Mouse (Mus musculus) liver, embryonic 13.5 days (tissue): ENCODE measurements around the gene Pcid2. TPM values are rescaled to one million over a fixed set of nuclear protein-coding genes. Genes with fewer than 3 reads are reported as not detected.
"Not testable (repeated sequence)": the region's sequence is repeated elsewhere in the genome, so short reads cannot be mapped to it uniquely, and the experiment has no call there.

Source experiments
- ATAC-seq: fragments of 200-750 bp; cut with Nextera tagmentation; 2 replicates; pipeline ENCODE4 v1.8.0; 2017; ENCODE audit warnings: low read depth, mild to moderate bottlenecking, moderate number of reproducible peaks, moderate library complexity
- DNase-seq: peaks from one replicate; pipeline ENCODE4 v3.0.0; 2022
- H3K27ac ChIP-seq: fragments of 300-500 bp; sonication (generic); 2 replicates; pipeline ENCODE4 v1.5.1; 2015; ENCODE audit warnings: moderate library complexity, mild to moderate bottlenecking, inconsistent platforms
- H3K27me3 ChIP-seq: fragments of 300-500 bp; sonication (generic); 2 replicates; pipeline ENCODE4 v1.6.1; 2015; ENCODE audit warnings: mild to moderate bottlenecking, inconsistent platforms
- H3K36me3 ChIP-seq: fragments of 300-500 bp; sonication (generic); 2 replicates; pipeline ENCODE4 v1.6.1; 2015; ENCODE audit warnings: mild to moderate bottlenecking, inconsistent platforms
- H3K4me1 ChIP-seq: fragments of 300-500 bp; sonication (generic); replicated peaks from 2 replicates; pipeline ENCODE4 v1.6.1; 2015; ENCODE audit warnings: inconsistent platforms
- H3K4me2 ChIP-seq: fragments of 300-500 bp; sonication (generic); 2 replicates; pipeline ENCODE4 v1.6.1; 2015; ENCODE audit warnings: inconsistent platforms, mild to moderate bottlenecking, moderate library complexity
- H3K4me3 ChIP-seq: fragments of 300-500 bp; sonication (generic); replicated peaks from 2 replicates; pipeline ENCODE4 v1.5.1; 2015; ENCODE audit warnings: mild to moderate bottlenecking, inconsistent platforms
- H3K9ac ChIP-seq: fragments of 300-500 bp; sonication (generic); 2 replicates; pipeline ENCODE4 v1.6.1; 2015; ENCODE audit warnings: mild to moderate bottlenecking, inconsistent platforms
- H3K9me3 ChIP-seq: fragments of 300-500 bp; sonication (generic); replicated peaks from 2 replicates; pipeline ENCODE4 v1.6.1; 2016; ENCODE audit warnings: inconsistent platforms
- WGBS: fragments of 180-500 bp; shearing (Covaris S2); methylation state at CpG from one replicate; pipeline ENCODE4 v1.1.7; 2015; ENCODE audit not compliant: insufficient replicate concordance; 5-methylcytosine and 5-hydroxymethylcytosine counted together
- polyA plus RNA-seq: library from polyadenylated mRNA; unstranded; fragments of >200 nt; fragmentation: Nextera tagmentation; extraction: Ambion mirVana; gene quantifications from 2 replicates; pipeline ENCODE4 v1.2.1, GENCODE M21; 2015

Pcid2 gene
- 19.8 and 22.1 TPM in 2 replicates for polyA plus RNA-seq

DNA sequence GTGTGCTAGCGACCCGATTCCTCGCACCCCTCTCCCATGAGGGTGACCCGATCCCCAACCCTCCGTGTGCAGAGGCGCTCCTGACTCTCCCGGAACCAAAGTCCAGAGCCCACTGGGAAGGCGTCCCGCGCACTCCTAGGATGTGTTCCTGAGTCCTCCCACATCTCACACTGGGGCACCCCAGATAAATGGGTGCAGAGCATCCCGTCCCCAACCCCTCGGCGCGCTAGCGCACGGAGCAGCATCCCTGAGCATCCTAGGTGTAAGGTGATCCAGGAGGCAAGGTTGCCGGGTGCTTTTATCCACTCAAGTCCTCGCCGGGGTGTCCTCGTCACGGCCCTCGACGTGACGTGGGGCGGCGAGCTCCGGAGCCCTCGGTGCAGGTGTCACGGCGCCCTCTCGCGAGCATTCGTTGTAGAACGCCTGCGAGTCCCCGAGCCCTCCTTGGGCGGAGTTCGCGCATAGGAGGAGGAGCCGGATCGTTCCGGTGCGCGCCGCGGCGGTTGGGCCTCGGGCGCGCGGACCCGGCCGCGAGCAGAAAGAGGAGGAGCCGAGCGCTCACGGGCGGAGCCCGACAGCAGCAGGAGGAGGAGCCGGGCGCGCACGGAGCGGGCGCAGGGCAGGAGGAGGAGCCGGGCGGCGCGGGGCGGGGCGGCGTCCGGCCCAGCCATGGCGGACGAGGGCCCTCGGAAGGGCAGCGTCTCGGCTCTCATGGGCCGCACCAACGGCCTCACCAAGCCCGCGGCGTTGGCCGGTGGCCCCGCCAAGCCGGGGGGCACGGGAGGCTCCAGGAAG, at the start of gene Pcid2, which contains the start of gene Cul4a:
Gene Pcid2 (minus strand): TSS at position 373 of the 795 bp plus-strand sequence.
Gene Cul4a (plus strand): TSS at position 535 of the 795 bp plus-strand sequence.
- peak within 1 kb of the TSS; percentile 96 for H3K27ac ChIP-seq
- ATAC-seq (peak; percentile 85), DNase-seq (peak; percentile 98)
- under 1% methylated on average over 83 of the region's 87 CpGs for WGBS
- peak within 1 kb of the TSS; percentile 99 for H3K9ac ChIP-seq
- peak within 1 kb of the TSS; percentile 91 for H3K4me2 ChIP-seq
- peaks cover 9% of the 10 kb centered on the region; the same call in 1 of the 2 replicates for H3K36me3 ChIP-seq
- H3K4me3 ChIP-seq: peak within 1 kb of the TSS; percentile 84
- peaks cover 60% of the 10 kb centered on the region for H3K4me1 ChIP-seq
- H3K9me3 ChIP-seq: no peaks in the 10 kb centered on the region
- H3K27me3 ChIP-seq: no peaks in the 10 kb centered on the region

DNA sequence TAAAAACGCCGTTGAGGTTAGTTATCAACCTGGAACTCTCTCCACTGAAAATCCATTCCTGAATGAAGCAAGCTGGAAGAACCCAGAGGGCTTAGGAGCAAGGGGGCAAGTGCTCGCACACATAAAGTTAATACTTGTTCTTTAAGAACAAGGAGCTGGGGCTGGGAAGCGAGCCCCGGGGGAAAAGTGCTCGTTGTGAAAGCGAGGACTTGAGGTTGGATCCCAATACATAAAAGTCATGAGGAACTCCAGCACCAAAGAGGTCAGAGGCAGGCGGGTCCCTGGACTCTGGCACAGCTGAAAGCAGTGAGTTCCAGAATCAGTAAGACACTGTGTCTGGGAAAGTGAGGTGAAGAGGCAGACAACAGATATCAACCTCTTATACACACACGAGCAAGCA, 48.8 kb upstream of the Pcid2 start:
- 79% methylated on average over 9 of the region's 9 CpGs for WGBS
- no peak overlapping the region for H3K4me3 ChIP-seq
- no peaks in the 10 kb centered on the region for H3K27me3 ChIP-seq
- no peak for ATAC-seq
- peaks cover 15% of the 10 kb centered on the region for H3K36me3 ChIP-seq
- H3K4me1 ChIP-seq: peaks cover 7% of the 10 kb centered on the region
- no peak overlapping the region for H3K4me2 ChIP-seq
- H3K27ac ChIP-seq: no peak overlapping the region
- no peaks in the 10 kb centered on the region for H3K9me3 ChIP-seq
- H3K9ac ChIP-seq: no peak overlapping the region
- DNase-seq: no peak

DNA sequence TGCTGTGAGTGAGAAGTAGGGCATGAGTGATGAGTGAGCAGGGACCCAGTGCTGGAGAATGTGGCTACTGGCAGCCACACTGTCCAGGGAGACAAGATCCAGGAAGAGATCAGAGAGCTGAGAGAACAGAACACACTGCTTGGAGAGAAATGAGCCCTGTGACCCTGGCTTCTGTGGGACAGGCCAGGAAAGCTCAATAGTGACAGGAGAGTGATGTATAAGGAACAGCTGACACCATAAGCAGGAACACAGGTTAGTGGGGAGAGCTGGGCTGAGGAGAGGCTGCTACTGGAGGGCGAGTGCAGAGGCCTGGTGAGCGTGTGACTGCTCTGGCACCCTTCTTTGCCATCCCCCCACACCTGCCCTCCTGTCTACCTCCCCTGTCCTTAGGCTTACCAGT, 45.7 kb upstream of the Pcid2 start:
- H3K9ac ChIP-seq: no peak overlapping the region
- H3K9me3 ChIP-seq: no peaks in the 10 kb centered on the region
- no peaks in the 10 kb centered on the region for H3K27me3 ChIP-seq
- 79% methylated on average over 2 of the region's 2 CpGs for WGBS
- 0 out of 2 replicates have a peak, but pooled peaks have one; percentile 25 for ATAC-seq
- H3K4me2 ChIP-seq: no peak overlapping the region
- DNase-seq: no peak
- no peak overlapping the region for H3K27ac ChIP-seq
- H3K4me1 ChIP-seq: no peaks in the 10 kb centered on the region
- no peak overlapping the region for H3K4me3 ChIP-seq
- H3K36me3 ChIP-seq: peaks cover 43% of the 10 kb centered on the region

DNA sequence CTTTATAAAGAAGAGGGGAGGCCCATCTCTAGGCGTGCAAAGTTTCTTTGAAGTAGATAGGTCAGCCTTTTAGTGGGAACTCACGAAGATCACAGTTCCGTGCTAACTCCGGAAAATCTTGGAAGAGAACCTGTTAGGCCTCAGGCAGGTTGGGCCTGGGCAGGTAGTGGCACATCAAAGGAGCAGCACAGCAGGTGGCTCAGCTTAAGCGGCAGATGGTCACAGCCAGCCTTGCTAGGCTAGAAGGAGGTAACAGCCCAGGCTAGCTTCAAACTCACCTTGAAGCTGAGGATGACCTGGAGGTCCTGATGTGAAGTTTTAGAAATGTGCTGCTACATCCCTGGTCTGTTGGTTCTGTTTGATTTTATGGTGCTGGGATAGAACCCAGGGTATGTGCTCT, 44.6 kb upstream of the Pcid2 start:
- H3K27me3 ChIP-seq: no peaks in the 10 kb centered on the region
- H3K4me2 ChIP-seq: no peak overlapping the region
- H3K4me3 ChIP-seq: no peak overlapping the region
- no peak overlapping the region for H3K27ac ChIP-seq
- peaks cover 54% of the 10 kb centered on the region for H3K36me3 ChIP-seq
- no peak overlapping the region for H3K9ac ChIP-seq
- H3K4me1 ChIP-seq: no peaks in the 10 kb centered on the region
- no peak for DNase-seq
- WGBS: 81% methylated on average over 5 of the region's 5 CpGs
- no peaks in the 10 kb centered on the region for H3K9me3 ChIP-seq
- no peak for ATAC-seq

DNA sequence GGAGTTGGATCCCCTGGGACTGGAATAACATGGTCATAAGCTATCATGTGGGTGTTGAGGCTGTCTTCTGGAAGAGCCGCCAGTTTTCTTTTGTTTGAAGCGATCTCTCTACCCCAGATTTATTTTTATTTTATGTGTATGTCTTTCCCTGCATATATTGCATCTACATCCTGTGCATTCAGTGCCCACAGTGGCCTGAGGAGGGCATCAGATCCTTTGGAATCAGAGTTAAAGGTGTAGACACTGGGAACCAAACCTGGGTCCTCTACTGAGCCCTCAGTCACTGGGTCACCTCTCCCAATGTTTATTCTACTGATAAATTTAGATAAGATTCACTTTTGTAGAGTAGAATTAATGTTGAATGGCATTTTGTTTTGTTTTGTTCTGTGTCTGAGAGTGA, 44.0 kb upstream of the Pcid2 start:
- peaks cover 60% of the 10 kb centered on the region for H3K36me3 ChIP-seq
- H3K9ac ChIP-seq: no peak overlapping the region
- no peaks in the 10 kb centered on the region for H3K9me3 ChIP-seq
- no peaks in the 10 kb centered on the region for H3K4me1 ChIP-seq
- H3K27me3 ChIP-seq: no peaks in the 10 kb centered on the region
- ATAC-seq (no peak), DNase-seq (no peak)
- WGBS: 86% methylated on average over 2 of the region's 2 CpGs
- H3K27ac ChIP-seq: no peak overlapping the region
- H3K4me3 ChIP-seq: no peak overlapping the region
- no peak overlapping the region for H3K4me2 ChIP-seq

DNA sequence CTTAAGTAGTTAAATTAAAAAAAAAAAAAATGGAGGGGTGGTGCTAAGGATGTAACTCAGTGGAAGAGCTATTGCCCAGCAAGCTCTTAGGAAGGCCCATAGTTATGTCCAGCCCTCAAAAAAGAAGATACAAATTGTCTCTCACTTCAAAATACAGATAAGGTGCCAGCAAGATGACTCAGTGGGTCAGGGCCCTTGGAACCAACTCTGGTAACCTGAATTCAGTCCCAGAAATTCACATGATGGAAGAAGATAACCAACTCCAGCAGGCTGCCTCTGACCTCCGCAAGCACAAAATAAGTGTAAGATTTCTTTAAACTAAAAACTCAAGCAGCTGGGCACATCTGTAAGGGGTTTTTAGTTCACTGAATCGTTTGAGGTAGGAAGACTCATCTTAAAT, 43.2 kb upstream of the Pcid2 start:
- Histone ChIP-seq H3K4me2 (no peak overlapping the region), H3K4me1 (no peaks in the 10 kb centered on the region), H3K9ac (no peak overlapping the region), H3K27ac (no peak overlapping the region), H3K4me3 (no peak overlapping the region), H3K9me3 (no peaks in the 10 kb centered on the region), H3K36me3 (peaks cover 66% of the 10 kb centered on the region), H3K27me3 (no peaks in the 10 kb centered on the region)
- WGBS: 87% methylated on average over 2 of the region's 2 CpGs
- ATAC-seq (no peak), DNase-seq (no peak)

DNA sequence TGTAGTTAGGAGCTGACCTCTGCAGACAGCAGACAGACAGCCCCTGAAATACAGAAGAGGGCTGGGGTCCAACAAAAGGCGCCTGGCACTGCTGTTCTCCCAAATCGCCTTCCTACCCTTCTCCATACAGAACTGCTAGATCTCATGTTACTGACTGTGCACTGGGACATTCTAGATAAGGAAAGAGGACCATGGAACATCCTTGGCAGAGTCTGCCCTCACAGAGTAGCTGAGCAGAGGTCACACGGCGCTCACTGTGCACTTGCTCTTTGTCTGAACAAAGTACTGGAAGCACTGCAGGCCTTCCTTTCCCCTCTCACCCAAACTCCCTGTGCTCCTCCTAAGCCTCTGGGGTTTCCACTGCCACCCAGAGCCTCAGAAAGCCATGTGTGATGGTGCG, 36.4 kb upstream of the Pcid2 start:
- no peaks in the 10 kb centered on the region for H3K9me3 ChIP-seq
- no peaks in the 10 kb centered on the region for H3K4me1 ChIP-seq
- WGBS: 88% methylated on average over 5 of the region's 5 CpGs
- H3K36me3 ChIP-seq: peaks cover 99% of the 10 kb centered on the region
- H3K9ac ChIP-seq: no peak overlapping the region
- no peak overlapping the region for H3K4me3 ChIP-seq
- ATAC-seq: no peak
- DNase-seq: no peak
- H3K27ac ChIP-seq: no peak overlapping the region
- no peaks in the 10 kb centered on the region for H3K27me3 ChIP-seq
- H3K4me2 ChIP-seq: no peak overlapping the region

DNA sequence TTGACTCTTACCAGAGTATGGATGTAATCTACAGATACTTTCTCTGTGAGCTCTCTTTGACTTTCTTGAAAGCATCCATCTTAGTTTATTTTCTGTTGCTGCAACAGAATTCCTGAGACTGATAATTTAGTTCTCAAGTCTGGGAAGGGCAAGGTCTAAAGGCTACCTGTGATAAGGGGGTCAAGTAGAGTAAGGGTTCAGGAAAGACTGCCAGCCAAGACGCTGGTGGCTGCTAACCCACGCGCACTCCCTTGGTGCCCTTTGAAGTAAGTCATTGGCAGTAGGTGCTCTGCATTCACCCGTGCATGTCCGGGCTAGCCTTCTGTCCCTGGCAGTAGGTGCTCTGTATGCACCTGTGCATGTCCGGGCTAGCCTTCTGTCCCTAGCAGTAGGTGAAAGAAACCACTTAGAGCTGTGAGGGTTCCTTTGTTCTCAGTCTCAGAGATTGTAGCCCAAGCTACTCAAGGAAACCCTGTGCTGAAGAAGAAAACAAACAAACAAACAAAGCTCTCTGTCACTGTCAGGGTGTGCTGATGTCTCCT, 34.5 kb upstream of the Pcid2 start:
- ATAC-seq: no peak
- no peaks in the 10 kb centered on the region for H3K27me3 ChIP-seq
- H3K27ac ChIP-seq: no peak overlapping the region
- DNase-seq: no peak
- H3K9ac ChIP-seq: no peak overlapping the region
- H3K4me1 ChIP-seq: no peaks in the 10 kb centered on the region
- peaks cover 99% of the 10 kb centered on the region for H3K36me3 ChIP-seq
- no peak overlapping the region for H3K4me3 ChIP-seq
- 90% methylated on average over 6 of the region's 6 CpGs for WGBS
- H3K4me2 ChIP-seq: no peak overlapping the region
- no peaks in the 10 kb centered on the region for H3K9me3 ChIP-seq

DNA sequence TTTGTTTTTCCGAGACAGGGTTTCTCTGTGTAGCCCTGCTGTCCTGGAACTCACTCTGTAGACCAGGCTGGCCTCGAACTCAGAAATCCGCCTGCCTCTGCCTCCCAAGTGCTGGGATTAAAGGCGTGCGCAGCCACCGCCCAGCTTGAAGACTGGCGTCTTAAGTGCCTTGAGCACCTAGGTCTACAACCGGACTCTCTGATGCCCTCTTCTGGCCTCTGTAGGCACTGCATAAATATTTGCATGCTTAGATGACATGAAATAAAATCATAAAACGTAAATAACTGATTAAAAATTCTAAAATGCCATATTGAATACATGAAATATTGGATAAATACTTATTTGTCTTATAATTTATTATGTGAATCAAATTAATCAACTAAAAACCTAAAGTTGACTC, 27.0 kb upstream of the Pcid2 start:
- H3K27ac ChIP-seq, H3K4me1 ChIP-seq, H3K9me3 ChIP-seq, H3K4me2 ChIP-seq, H3K4me3 ChIP-seq, H3K9ac ChIP-seq, H3K27me3 ChIP-seq: not testable (repeated sequence)
- DNase-seq (peak; percentile 45), ATAC-seq (peak; percentile 54; the same call in 1 of the 2 replicates)
- H3K36me3 ChIP-seq: peaks cover 99% of the 10 kb centered on the region
- WGBS: 52% methylated on average over 9 of the region's 9 CpGs

DNA sequence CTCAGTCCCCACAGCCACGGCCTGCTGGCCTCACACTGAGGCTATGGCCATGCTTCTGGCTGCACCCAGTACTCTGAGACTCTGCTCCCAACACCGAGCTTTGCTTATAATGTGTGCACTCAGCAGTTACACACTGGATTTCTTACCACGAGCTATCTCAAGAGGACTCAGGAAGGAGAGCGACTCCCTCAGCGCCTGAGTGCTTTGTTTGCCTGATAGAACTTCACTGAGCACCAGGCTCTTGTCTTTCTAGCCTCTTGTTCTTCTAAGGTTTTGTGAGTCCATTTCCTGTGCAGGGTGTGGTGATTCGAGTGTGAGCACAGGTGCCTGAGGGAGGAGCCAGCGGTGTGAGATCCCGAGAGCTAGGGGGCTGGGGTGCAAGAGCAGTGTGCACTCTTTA, 19.6 kb upstream of the Pcid2 start:
- H3K9me3 ChIP-seq: no peaks in the 10 kb centered on the region
- peaks cover 92% of the 10 kb centered on the region for H3K36me3 ChIP-seq
- peaks cover 40% of the 10 kb centered on the region for H3K4me1 ChIP-seq
- no peak for DNase-seq
- no peaks in the 10 kb centered on the region for H3K27me3 ChIP-seq
- no peak overlapping the region for H3K4me3 ChIP-seq
- ATAC-seq: no peak
- 81% methylated on average over 8 of the region's 8 CpGs for WGBS
- no peak overlapping the region for H3K4me2 ChIP-seq
- no peak overlapping the region for H3K27ac ChIP-seq
- H3K9ac ChIP-seq: no peak overlapping the region

DNA sequence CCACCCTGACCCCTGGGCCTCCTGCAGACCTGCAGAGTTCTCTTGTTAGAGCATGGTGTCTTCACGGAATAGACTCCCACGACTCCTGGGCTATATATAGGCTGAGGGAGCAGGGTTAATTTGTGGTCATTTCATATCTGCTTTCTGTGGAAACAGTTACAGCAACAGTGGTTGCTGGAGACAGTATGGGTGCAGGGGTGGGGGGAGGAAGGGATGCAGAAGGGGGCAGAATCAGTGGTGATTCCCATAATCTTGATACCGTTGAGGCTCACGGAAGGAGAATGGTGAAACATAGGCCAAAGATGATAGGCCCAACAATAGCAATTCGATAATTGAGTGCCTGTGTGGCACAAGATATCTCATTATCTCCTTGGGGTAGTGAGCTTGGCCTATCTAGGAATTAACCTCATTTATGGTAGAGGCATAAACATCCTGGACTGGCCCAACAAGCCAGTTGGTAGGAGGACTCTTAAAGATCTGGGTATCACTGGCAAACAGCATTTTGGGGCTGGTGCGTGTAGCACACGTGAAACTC, 17.7 kb upstream of the Pcid2 start:
- ATAC-seq: peak; percentile 71
- Histone ChIP-seq H3K9me3 (no peaks in the 10 kb centered on the region), H3K27ac (peak overlapping the region; percentile 86), H3K36me3 (peaks cover 92% of the 10 kb centered on the region), H3K4me1 (peaks cover 57% of the 10 kb centered on the region), H3K9ac (peak overlapping the region; percentile 61; the same call in 1 of the 2 replicates), H3K4me3 (no peak overlapping the region), H3K4me2 (peak overlapping the region; percentile 13; the same call in 1 of the 2 replicates), H3K27me3 (no peaks in the 10 kb centered on the region)
- peak; percentile 34 for DNase-seq
- 25% methylated on average over 7 of the region's 7 CpGs for whole genome bisulfite sequencing
